Mouse (Mus musculus): ENCODE data around the gene Plod1.

DNA sequence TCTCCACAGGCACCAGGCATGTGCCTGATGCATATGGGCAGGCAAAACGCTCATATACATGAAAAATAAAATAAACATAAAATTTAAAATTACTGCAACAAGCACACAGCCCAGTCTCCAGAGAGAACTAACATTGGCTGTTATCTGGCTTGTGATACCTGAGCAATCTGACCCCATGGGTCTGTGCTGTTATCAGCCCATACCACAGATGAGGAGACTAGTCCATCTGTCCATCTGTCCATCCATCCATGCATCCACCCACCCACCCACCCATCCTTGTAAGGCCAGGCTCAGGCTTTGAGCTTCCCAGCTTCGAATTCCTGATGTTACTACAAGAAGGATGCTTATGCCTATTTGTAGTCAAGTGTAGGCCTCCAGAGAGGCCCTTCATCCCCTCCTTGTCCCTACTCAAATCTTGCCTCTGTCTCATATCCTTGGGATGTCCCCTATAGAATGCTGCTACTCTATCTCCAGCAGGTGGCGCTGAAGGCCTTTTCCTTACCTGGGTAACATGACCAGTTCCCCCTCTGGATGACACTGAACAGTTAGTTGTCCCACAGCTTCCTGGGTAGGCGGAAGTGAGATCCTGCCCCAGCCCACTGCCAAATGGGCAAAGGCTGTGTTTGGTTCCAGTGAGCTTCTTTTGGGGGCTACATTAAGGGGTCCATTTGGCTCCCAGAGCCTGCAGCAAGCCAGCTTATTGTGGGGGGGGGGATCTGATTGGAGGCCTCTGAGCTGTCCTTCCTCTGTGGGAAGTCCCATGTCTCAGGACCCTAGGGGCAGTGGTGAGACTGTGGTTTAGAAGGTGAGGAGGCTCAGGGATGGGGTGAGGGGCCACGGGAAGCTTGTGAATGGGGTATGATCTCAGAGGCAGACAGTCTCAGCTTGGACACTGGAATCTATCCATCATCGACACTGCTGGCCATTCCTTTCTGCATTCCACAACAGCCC is 23.6 kb upstream of the Plod1 start:
- TF ChIP-seq POLR2A (IDR thresholded peaks at IDR 0.05; ENCODE audit: borderline replicate concordance, control insufficient read depth, low read depth, low read length) (no peak), CTCF (IDR thresholded peaks at IDR 0.05; ENCODE audit: control insufficient read depth, insufficient read depth, low read length) (peak; percentile 71)

All from bone marrow, adult 2 months (tissue).